Mouse (Mus musculus): Measurements from ENCODE around the gene Naa35.

DNA sequence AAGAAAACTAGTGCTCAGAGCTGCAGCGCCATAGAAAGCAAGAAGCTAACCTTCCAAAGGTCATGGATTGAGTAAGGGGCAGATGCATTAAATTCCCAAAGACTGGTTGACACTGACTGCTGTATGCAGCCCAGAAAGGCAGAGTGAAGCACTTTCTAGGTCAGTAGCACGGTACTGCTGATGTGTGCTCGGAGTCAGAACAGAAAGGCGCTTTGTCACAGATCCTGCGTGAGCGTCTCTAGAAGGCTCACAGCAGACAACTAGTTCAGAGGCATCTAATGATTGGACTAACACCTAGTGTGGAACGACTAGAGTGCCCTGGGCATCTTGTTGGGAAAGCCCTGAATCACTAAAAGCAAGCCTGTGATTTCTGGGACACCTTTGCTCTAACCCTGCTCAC, 52.7 kb downstream of the Naa35 start:
- TF ChIP-seq CTCF (IDR thresholded peaks at IDR 0.05; ENCODE audit: control insufficient read depth, insufficient read depth, insufficient replicate concordance, low read depth, low read length) (no peak), POLR2A (IDR thresholded peaks at IDR 0.05; ENCODE audit: control insufficient read depth, low read depth, low read length) (no peak)
